Mouse (Mus musculus): ENCODE data around the gene Rmi2. TPM values are rescaled to one million over a fixed set of nuclear protein-coding genes. Genes with fewer than 3 reads are reported as not detected.

Rmi2 gene
- polyA plus RNA-seq, 1 experiment from 2014 or later, result 0.44 TPM

DNA sequence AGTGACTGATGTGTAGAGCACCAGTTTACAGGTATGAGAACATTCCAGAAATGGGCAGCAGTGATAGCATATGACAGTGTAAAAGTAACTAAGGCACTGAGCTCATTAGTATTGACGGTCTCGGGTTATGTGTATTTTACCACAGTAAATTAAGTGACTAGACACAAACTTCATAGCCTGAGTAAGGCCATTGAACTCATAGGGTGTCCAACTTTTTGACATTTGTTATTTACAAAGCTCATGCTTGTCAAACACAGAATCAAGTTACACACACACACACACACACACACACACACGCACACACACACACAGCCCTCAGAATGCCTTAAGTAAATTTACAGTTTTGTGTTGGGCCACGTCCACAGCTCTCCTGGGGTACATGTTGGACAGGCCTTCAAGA is 105.1 kb downstream of the Rmi2 start:
- no peak overlapping the region for H3K27ac ChIP-seq (ENCODE audit: low read depth, low read length)
- 88% methylated on average over 4 of the region's 4 CpGs for WGBS

DNA sequence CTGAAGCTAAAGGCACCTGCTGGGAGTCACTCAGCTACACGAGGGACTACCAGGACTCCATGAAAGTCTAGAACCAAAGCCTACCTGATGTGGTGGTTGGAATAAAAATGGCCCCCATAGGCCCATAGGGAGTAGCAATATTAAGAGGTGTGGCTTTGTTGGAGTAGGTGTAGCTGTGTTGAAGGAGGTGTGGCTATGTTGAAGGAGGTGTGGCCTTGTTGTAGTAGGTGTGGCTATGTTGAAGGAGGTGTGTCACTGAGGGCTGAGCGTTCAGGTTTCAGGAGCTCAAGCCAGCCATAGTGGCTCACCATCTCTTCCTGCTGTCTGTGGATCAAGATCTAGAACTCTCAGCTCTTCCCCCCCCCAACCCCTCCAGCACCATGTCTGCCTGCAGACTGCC is 105.8 kb downstream of the Rmi2 start:
- no peak for ATAC-seq (ENCODE audit: low read depth)
- no peak overlapping the region for H3K4me2 ChIP-seq (ENCODE audit: low read depth, low read length)
- 77% methylated on average over 2 of the region's 2 CpGs for WGBS

More for the DNA sequence above, 105.1 kb downstream of the Rmi2 start:
- H3K9ac ChIP-seq (replicated peaks; ENCODE audit: low read depth, low read length), result no peak overlapping the region
- H3K27me3 ChIP-seq (ENCODE audit: control insufficient read depth, insufficient read depth, low read length), result no peaks in the 10 kb centered on the region
- no peaks in the 10 kb centered on the region for H3K4me1 ChIP-seq (ENCODE audit: control insufficient read depth, insufficient read depth, low read length)
- no peaks in the 10 kb centered on the region for H3K9me3 ChIP-seq (ENCODE audit: control insufficient read depth, low read length)
- no peak overlapping the region for H3K4me2 ChIP-seq (ENCODE audit: low read depth, low read length)
- no peak overlapping the region for H3K4me3 ChIP-seq (ENCODE audit: low read depth, low read length)
- no peak for ATAC-seq (ENCODE audit: low read depth)
- no peaks in the 10 kb centered on the region for H3K36me3 ChIP-seq (ENCODE audit: control insufficient read depth, insufficient read depth, low read length)

More for the DNA sequence above, 105.8 kb downstream of the Rmi2 start:
- Histone ChIP-seq H3K4me1 (ENCODE audit: control insufficient read depth, insufficient read depth, low read length) (no peaks in the 10 kb centered on the region), H3K36me3 (ENCODE audit: control insufficient read depth, insufficient read depth, low read length) (no peaks in the 10 kb centered on the region), H3K27me3 (ENCODE audit: control insufficient read depth, insufficient read depth, low read length) (no peaks in the 10 kb centered on the region), H3K4me3 (ENCODE audit: low read depth, low read length) (no peak overlapping the region), H3K9me3 (ENCODE audit: control insufficient read depth, low read length) (no peaks in the 10 kb centered on the region), H3K9ac (replicated peaks; ENCODE audit: low read depth, low read length) (no peak overlapping the region), H3K27ac (ENCODE audit: low read depth, low read length) (no peak overlapping the region)

Other genes with a start within 250 kb of the Rmi2 start
- 4.3 and 4.5 TPM in 2 replicates for gene Socs1, start 49.5 kb upstream of the Rmi2 start, polyA plus RNA-seq (2014; fragmentation: Nextera tagmentation; extraction: Ambion mirVana)
- gene Tnp2, start 46.4 kb upstream of the Rmi2 start, polyA plus RNA-seq (2014; fragmentation: Nextera tagmentation; extraction: Ambion mirVana), result not detected in 2 replicates
- not detected in 2 replicates for gene Prm3, start 44.1 kb upstream of the Rmi2 start, polyA plus RNA-seq (2014; fragmentation: Nextera tagmentation; extraction: Ambion mirVana)
- not detected in 2 replicates for gene Prm2, start 38.9 kb upstream of the Rmi2 start, polyA plus RNA-seq (2014; fragmentation: Nextera tagmentation; extraction: Ambion mirVana)
- gene Prm1, start 29.2 kb upstream of the Rmi2 start, polyA plus RNA-seq (2014; fragmentation: Nextera tagmentation; extraction: Ambion mirVana), result not detected in 2 replicates
- gene Gm11172, start 22.1 kb upstream of the Rmi2 start, polyA plus RNA-seq (2014; fragmentation: Nextera tagmentation; extraction: Ambion mirVana), result not detected in 2 replicates
- 133 and 142 TPM in 2 replicates for gene Snn, start 225.9 kb downstream of the Rmi2 start, polyA plus RNA-seq (2014; fragmentation: Nextera tagmentation; extraction: Ambion mirVana)
- 20.4 and 26.7 TPM in 2 replicates for gene Litaf, start 231.1 kb downstream of the Rmi2 start, polyA plus RNA-seq (2014; fragmentation: Nextera tagmentation; extraction: Ambion mirVana)